Mouse (Mus musculus): ENCODE measurements around the gene Fas. TPM values are rescaled to one million over a fixed set of nuclear protein-coding genes. Genes with fewer than 3 reads are reported as not detected.

Fas gene
- polyA plus RNA-seq, 1 experiment from 2014 or later: 1.6 TPM

GRCm38 (mm10) chr19:34270824-34271464, 19.5 kb upstream of the Fas start:
- Histone ChIP-seq H3K36me3 (ENCODE audit: control insufficient read depth, insufficient read depth, low read length) (no peaks in the 10 kb centered on the region), H3K9ac (ENCODE audit: low read depth, low read length) (no peak overlapping the region), H3K4me2 (no peak overlapping the region), H3K27me3 (replicated peaks; ENCODE audit: control insufficient read depth, insufficient read depth, low read length) (no peaks in the 10 kb centered on the region), H3K4me3 (ENCODE audit: low read depth, low read length) (no peak overlapping the region), H3K9me3 (ENCODE audit: control insufficient read depth, low read length) (no peaks in the 10 kb centered on the region), H3K4me1 (replicated peaks; ENCODE audit: control insufficient read depth, insufficient read depth, low read length) (no peaks in the 10 kb centered on the region), H3K27ac (ENCODE audit: low read depth, low read length) (no peak overlapping the region)
- no peak for DNase-seq (ENCODE audit: low spot score)
- ATAC-seq (replicated peaks; ENCODE audit: low FRiP score): no peak
- WGBS: 87% methylated on average over 13 of the region's 13 CpGs

- no peak overlapping the region for H3K27ac ChIP-seq (ENCODE audit: low read depth, low read length)
- no peak for DNase-seq (ENCODE audit: low spot score)
Measured at GRCm38 (mm10) chr19:34273073-34273472, 17.4 kb upstream of the Fas start.

GRCm38 (mm10) chr19:34278078-34278477, 12.4 kb upstream of the Fas start:
- H3K4me2 ChIP-seq: no peak overlapping the region
- no peaks in the 10 kb centered on the region for H3K9me3 ChIP-seq (ENCODE audit: control insufficient read depth, low read length)
- ATAC-seq (replicated peaks; ENCODE audit: low FRiP score) (no peak), DNase-seq (ENCODE audit: low spot score) (no peak)
- H3K27me3 ChIP-seq (replicated peaks; ENCODE audit: control insufficient read depth, insufficient read depth, low read length): no peaks in the 10 kb centered on the region
- no peak overlapping the region for H3K9ac ChIP-seq (ENCODE audit: low read depth, low read length)
- 81% methylated on average over 3 of the region's 3 CpGs for WGBS
- H3K4me1 ChIP-seq (replicated peaks; ENCODE audit: control insufficient read depth, insufficient read depth, low read length): no peaks in the 10 kb centered on the region
- no peak overlapping the region for H3K4me3 ChIP-seq (ENCODE audit: low read depth, low read length)
- H3K36me3 ChIP-seq (ENCODE audit: control insufficient read depth, insufficient read depth, low read length): no peaks in the 10 kb centered on the region
- H3K27ac ChIP-seq (ENCODE audit: low read depth, low read length): no peak overlapping the region

More at GRCm38 (mm10) chr19:34273073-34273472, 17.4 kb upstream of the Fas start:
- Histone ChIP-seq H3K27me3 (replicated peaks; ENCODE audit: control insufficient read depth, insufficient read depth, low read length) (no peaks in the 10 kb centered on the region), H3K9me3 (ENCODE audit: control insufficient read depth, low read length) (no peaks in the 10 kb centered on the region), H3K9ac (ENCODE audit: low read depth, low read length) (no peak overlapping the region), H3K4me3 (ENCODE audit: low read depth, low read length) (no peak overlapping the region), H3K36me3 (ENCODE audit: control insufficient read depth, insufficient read depth, low read length) (no peaks in the 10 kb centered on the region), H3K4me1 (replicated peaks; ENCODE audit: control insufficient read depth, insufficient read depth, low read length) (no peaks in the 10 kb centered on the region), H3K4me2 (no peak overlapping the region)
- WGBS: 93% methylated on average over 1 of the region's 1 CpGs
- ATAC-seq (replicated peaks; ENCODE audit: low FRiP score): no peak

GRCm38 (mm10) chr19:34283614-34284013, 6.9 kb upstream of the Fas start:
- Histone ChIP-seq H3K36me3 (ENCODE audit: control insufficient read depth, insufficient read depth, low read length) (no peaks in the 10 kb centered on the region), H3K4me1 (replicated peaks; ENCODE audit: control insufficient read depth, insufficient read depth, low read length) (no peaks in the 10 kb centered on the region), H3K4me3 (ENCODE audit: low read depth, low read length) (no peak overlapping the region), H3K9me3 (ENCODE audit: control insufficient read depth, low read length) (no peaks in the 10 kb centered on the region), H3K27me3 (replicated peaks; ENCODE audit: control insufficient read depth, insufficient read depth, low read length) (no peaks in the 10 kb centered on the region), H3K9ac (ENCODE audit: low read depth, low read length) (no peak overlapping the region), H3K4me2 (no peak overlapping the region), H3K27ac (ENCODE audit: low read depth, low read length) (no peak overlapping the region)
- no peak for DNase-seq (ENCODE audit: low spot score)
- no peak for ATAC-seq (replicated peaks; ENCODE audit: low FRiP score)
- 65% methylated on average over 6 of the region's 6 CpGs for WGBS

GRCm38 (mm10) chr19:34284383-34284782, 6.1 kb upstream of the Fas start:
- Histone ChIP-seq H3K9me3 (ENCODE audit: control insufficient read depth, low read length) (no peaks in the 10 kb centered on the region), H3K4me2 (no peak overlapping the region), H3K4me3 (ENCODE audit: low read depth, low read length) (no peak overlapping the region), H3K4me1 (replicated peaks; ENCODE audit: control insufficient read depth, insufficient read depth, low read length) (no peaks in the 10 kb centered on the region), H3K9ac (ENCODE audit: low read depth, low read length) (no peak overlapping the region), H3K27ac (ENCODE audit: low read depth, low read length) (no peak overlapping the region), H3K27me3 (replicated peaks; ENCODE audit: control insufficient read depth, insufficient read depth, low read length) (no peaks in the 10 kb centered on the region), H3K36me3 (ENCODE audit: control insufficient read depth, insufficient read depth, low read length) (no peaks in the 10 kb centered on the region)
- DNase-seq (ENCODE audit: low spot score) (no peak), ATAC-seq (replicated peaks; ENCODE audit: low FRiP score) (no peak)
- WGBS: 65% methylated on average over 10 of the region's 10 CpGs

- no peak for ATAC-seq (replicated peaks; ENCODE audit: low FRiP score)
- WGBS: 52% methylated on average over 2 of the region's 2 CpGs
- Histone ChIP-seq H3K27ac (ENCODE audit: low read depth, low read length) (no peak overlapping the region), H3K9ac (ENCODE audit: low read depth, low read length) (no peak overlapping the region), H3K27me3 (replicated peaks; ENCODE audit: control insufficient read depth, insufficient read depth, low read length) (no peaks in the 10 kb centered on the region), H3K9me3 (ENCODE audit: control insufficient read depth, low read length) (no peaks in the 10 kb centered on the region), H3K4me1 (replicated peaks; ENCODE audit: control insufficient read depth, insufficient read depth, low read length) (no peaks in the 10 kb centered on the region), H3K4me2 (no peak overlapping the region), H3K36me3 (ENCODE audit: control insufficient read depth, insufficient read depth, low read length) (no peaks in the 10 kb centered on the region), H3K4me3 (ENCODE audit: low read depth, low read length) (no peak overlapping the region)
- no peak for DNase-seq (ENCODE audit: low spot score)
Measured at GRCm38 (mm10) chr19:34284826-34285225, 5.6 kb upstream of the Fas start.

GRCm38 (mm10) chr19:34287221-34287620, 3.2 kb upstream of the Fas start:
- H3K4me3 ChIP-seq (ENCODE audit: low read depth, low read length): no peak overlapping the region
- no peaks in the 10 kb centered on the region for H3K27me3 ChIP-seq (replicated peaks; ENCODE audit: control insufficient read depth, insufficient read depth, low read length)
- H3K4me2 ChIP-seq: no peak overlapping the region
- H3K9me3 ChIP-seq (ENCODE audit: control insufficient read depth, low read length): no peaks in the 10 kb centered on the region
- H3K27ac ChIP-seq (ENCODE audit: low read depth, low read length): no peak overlapping the region
- no peak for DNase-seq (ENCODE audit: low spot score)
- peaks cover 6% of the 10 kb centered on the region; the same call in 1 of the 2 replicates for H3K4me1 ChIP-seq (replicated peaks; ENCODE audit: control insufficient read depth, insufficient read depth, low read length)
- no peak overlapping the region for H3K9ac ChIP-seq (ENCODE audit: low read depth, low read length)
- ATAC-seq (replicated peaks; ENCODE audit: low FRiP score): no peak
- H3K36me3 ChIP-seq (ENCODE audit: control insufficient read depth, insufficient read depth, low read length): no peaks in the 10 kb centered on the region

GRCm38 (mm10) chr19:34287656-34288415, 2.6 kb upstream of the Fas start:
- Histone ChIP-seq H3K9ac (ENCODE audit: low read depth, low read length) (no peak overlapping the region), H3K9me3 (ENCODE audit: control insufficient read depth, low read length) (no peaks in the 10 kb centered on the region)

GRCm38 (mm10) chr19:34288696-34289095, 1.8 kb upstream of the Fas start:
- 100% methylated on average over 1 of the region's 1 CpGs for WGBS
- DNase-seq (ENCODE audit: low spot score) (no peak), ATAC-seq (replicated peaks; ENCODE audit: low FRiP score) (no peak)
- Histone ChIP-seq H3K9ac (ENCODE audit: low read depth, low read length) (no peak overlapping the region), H3K4me3 (ENCODE audit: low read depth, low read length) (no peak overlapping the region), H3K9me3 (ENCODE audit: control insufficient read depth, low read length) (no peaks in the 10 kb centered on the region), H3K36me3 (ENCODE audit: control insufficient read depth, insufficient read depth, low read length) (no peaks in the 10 kb centered on the region), H3K27me3 (replicated peaks; ENCODE audit: control insufficient read depth, insufficient read depth, low read length) (no peaks in the 10 kb centered on the region), H3K27ac (ENCODE audit: low read depth, low read length) (no peak overlapping the region), H3K4me1 (replicated peaks; ENCODE audit: control insufficient read depth, insufficient read depth, low read length) (peaks cover 6% of the 10 kb centered on the region; the same call in 1 of the 2 replicates), H3K4me2 (no peak overlapping the region)

More at GRCm38 (mm10) chr19:34287656-34288415, 2.6 kb upstream of the Fas start:
- Histone ChIP-seq H3K36me3 (ENCODE audit: control insufficient read depth, insufficient read depth, low read length) (no peaks in the 10 kb centered on the region), H3K4me3 (ENCODE audit: low read depth, low read length) (no peak overlapping the region), H3K4me2 (no peak overlapping the region), H3K27me3 (replicated peaks; ENCODE audit: control insufficient read depth, insufficient read depth, low read length) (no peaks in the 10 kb centered on the region), H3K27ac (ENCODE audit: low read depth, low read length) (no peak overlapping the region), H3K4me1 (replicated peaks; ENCODE audit: control insufficient read depth, insufficient read depth, low read length) (peaks cover 6% of the 10 kb centered on the region; the same call in 1 of the 2 replicates)
- no peak for DNase-seq (ENCODE audit: low spot score)
- 70% methylated on average over 13 of the region's 13 CpGs for WGBS
- no peak for ATAC-seq (replicated peaks; ENCODE audit: low FRiP score)

Data from liver, embryonic 11.5 days (tissue).